In the genomic region with DNA sequence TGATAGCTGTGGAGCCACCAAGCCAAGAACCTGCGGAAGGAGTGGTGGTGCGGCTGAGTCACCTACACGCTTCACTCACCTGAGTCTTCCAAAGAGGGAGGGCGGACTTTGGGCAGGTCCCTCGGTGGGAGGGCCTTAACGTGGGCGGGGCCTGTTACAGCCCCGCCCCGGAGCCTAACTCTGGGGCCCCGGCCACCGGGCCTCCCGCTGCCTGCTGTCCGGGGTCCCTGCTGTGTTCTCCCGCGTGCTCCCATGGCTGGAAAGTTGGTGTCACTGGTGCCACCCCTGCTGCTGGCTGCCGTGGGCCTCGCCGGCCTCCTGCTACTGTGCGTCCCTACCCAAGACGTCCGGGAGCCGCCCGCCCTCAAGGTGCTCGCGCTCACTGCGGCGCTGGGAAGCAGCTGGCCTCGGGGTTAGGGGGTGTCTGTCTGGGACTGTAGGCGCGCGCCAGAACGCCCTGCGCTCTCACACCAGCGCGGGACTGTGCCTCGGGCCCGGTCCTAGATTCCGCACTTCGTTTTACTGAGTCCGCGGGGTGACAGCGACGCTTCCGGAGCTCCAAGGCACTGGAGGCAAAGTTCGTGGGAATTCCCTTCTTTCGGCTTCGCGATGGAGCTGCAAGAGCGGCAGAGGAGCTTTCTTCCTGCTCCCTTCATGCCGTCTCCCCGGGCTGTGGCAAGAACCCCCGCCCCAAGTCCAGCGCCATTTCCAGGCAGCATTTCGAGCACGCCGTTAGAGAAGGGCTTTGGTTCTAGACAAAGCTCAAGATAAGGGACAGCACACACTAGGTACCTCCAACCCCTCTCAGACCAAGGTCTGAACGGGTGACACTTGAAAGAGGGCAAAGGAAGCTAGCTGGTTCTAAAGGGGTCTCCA, we compare ENCODE assay signal across 8 mouse cellular contexts. TPM values are rescaled to one million over a fixed set of nuclear protein-coding genes. Genes with fewer than 3 reads are reported as not detected.
A peak's percentile ranks its signal among the peaks of the same experiment; 100 is the strongest.
DNase-seq lines count a peak whose midpoint lies in the region; ATAC-seq and TF ChIP-seq lines count a peak whose summit lies in the region.

A gene (plus strand): TSS at position 154 of the 876 bp plus-strand sequence.

- 0 out of 2 replicates have a peak, but pooled peaks cover 4% of the 10 kb centered on the region for H3K4me1 ChIP-seq in spleen, adult 2 months (ENCODE audit: control insufficient read depth, insufficient read depth, insufficient read length)
- H3K4me1 ChIP-seq in heart, embryonic 11.5 days (ENCODE audit: control insufficient read depth, insufficient read depth, low read length): peaks cover 4% of the 10 kb centered on the region; the same call in 1 of the 2 replicates
- H3K4me1 ChIP-seq in kidney, embryonic 14.5 days (ENCODE audit: control insufficient read depth, insufficient read depth, low read length): peaks cover 17% of the 10 kb centered on the region; the same call in 1 of the 2 replicates
- peaks cover 13% of the 10 kb centered on the region for H3K4me1 ChIP-seq in liver, embryonic 15.5 days (replicated peaks)
- peaks cover 15% of the 10 kb centered on the region; the same call in 1 of the 2 replicates for H3K4me1 ChIP-seq in small intestine, adult 2 months (ENCODE audit: control insufficient read depth, insufficient read depth, insufficient read length, low read length)

- peak within 1 kb of the TSS; percentile 46; the same call in 1 of the 2 replicates for H3K9ac ChIP-seq in heart, embryonic 11.5 days (ENCODE audit: low read depth, low read length)
- H3K9ac ChIP-seq in kidney, embryonic 14.5 days (ENCODE audit: low read depth, low read length): peak within 1 kb of the TSS; percentile 7; the same call in 1 of the 2 replicates
- H3K9ac ChIP-seq in liver, embryonic 15.5 days: no peak within 1 kb of the TSS

- no peak for TF ChIP-seq POLR2A in spleen, adult 2 months (IDR thresholded peaks at IDR 0.05; ENCODE audit: low read depth, low read length)
- TF ChIP-seq POLR2A in small intestine, adult 2 months (IDR thresholded peaks at IDR 0.05; ENCODE audit: low read depth, low read length): no peak; the same call in 1 of the 2 replicates

- 4% methylated on average over 57 of the region's 57 CpGs for WGBS in spleen, adult 2 months
- 2% methylated on average over 56 of the region's 57 CpGs for WGBS in heart, embryonic 11.5 days (ENCODE audit: insufficient replicate concordance)
- under 1% methylated on average over 57 of the region's 57 CpGs for WGBS in kidney, embryonic 14.5 days
- 3% methylated on average over 57 of the region's 57 CpGs for WGBS in liver, embryonic 15.5 days (ENCODE audit: insufficient replicate concordance)
- WGBS in small intestine, adult 2 months: 1% methylated on average over 57 of the region's 57 CpGs

- ATAC-seq in heart, embryonic 11.5 days (replicated peaks; ENCODE audit: insufficient number of reproducible peaks, low FRiP score, low TSS enrichment): no peak
- ATAC-seq in kidney, embryonic 14.5 days (ENCODE audit: low FRiP score, low TSS enrichment): peak; percentile 51
- ATAC-seq in liver, embryonic 15.5 days (ENCODE audit: insufficient read depth): peak; percentile 37; the same call in 1 of the 2 replicates

- peak within 1 kb of the TSS; percentile 32; the same call in 1 of the 2 replicates for H3K4me3 ChIP-seq in spleen, adult 2 months (ENCODE audit: extremely low read depth, insufficient read depth, insufficient read length)
- H3K4me3 ChIP-seq in heart, embryonic 11.5 days (ENCODE audit: low read depth, low read length): peak within 1 kb of the TSS; percentile 38
- H3K4me3 ChIP-seq in kidney, embryonic 14.5 days (ENCODE audit: low read length): peak within 1 kb of the TSS; percentile 45
- H3K4me3 ChIP-seq in liver, embryonic 15.5 days (replicated peaks): peak within 1 kb of the TSS; percentile 49
- peak within 1 kb of the TSS; percentile 81 for H3K4me3 ChIP-seq in small intestine, adult 2 months (ENCODE audit: low read depth, low read length)

- peak within 1 kb of the TSS; percentile 73 for H3K4me2 ChIP-seq in heart, embryonic 11.5 days
- peak within 1 kb of the TSS; percentile 71 for H3K4me2 ChIP-seq in kidney, embryonic 14.5 days (replicated peaks; ENCODE audit: low read depth, low read length)
- peak within 1 kb of the TSS; percentile 73 for H3K4me2 ChIP-seq in liver, embryonic 15.5 days

- H3K36me3 ChIP-seq in spleen, adult 2 months (ENCODE audit: control insufficient read depth, insufficient read depth, low read length): no peaks in the 10 kb centered on the region
- no peaks in the 10 kb centered on the region for H3K36me3 ChIP-seq in heart, embryonic 11.5 days (ENCODE audit: control insufficient read depth, insufficient read depth, low read length)
- no peaks in the 10 kb centered on the region for H3K36me3 ChIP-seq in kidney, embryonic 14.5 days (ENCODE audit: control insufficient read depth, insufficient read depth, low read length)
- no peaks in the 10 kb centered on the region for H3K36me3 ChIP-seq in liver, embryonic 15.5 days (replicated peaks)
- H3K36me3 ChIP-seq in small intestine, adult 2 months (ENCODE audit: control insufficient read depth, insufficient read depth, low read length): no peaks in the 10 kb centered on the region

- TF ChIP-seq CTCF in spleen, adult 2 months (IDR thresholded peaks at IDR 0.05; ENCODE audit: extremely low read depth, insufficient read depth, insufficient read length, insufficient replicate concordance): no peak
- TF ChIP-seq CTCF in small intestine, adult 2 months (IDR thresholded peaks at IDR 0.05; ENCODE audit: extremely low read depth, insufficient read length, insufficient replicate concordance, low read depth, low read length): 0 out of 2 replicates have a peak, but pooled peaks have one; percentile 16

- H3K27me3 ChIP-seq in spleen, adult 2 months (ENCODE audit: control insufficient read depth, insufficient read depth, low read length): peaks cover 16% of the 10 kb centered on the region
- H3K27me3 ChIP-seq in heart, embryonic 11.5 days (ENCODE audit: control insufficient read depth, insufficient read depth, low read length): peaks cover 68% of the 10 kb centered on the region
- H3K27me3 ChIP-seq in kidney, embryonic 14.5 days (ENCODE audit: control insufficient read depth, insufficient read depth, low read length): peaks cover 58% of the 10 kb centered on the region
- peaks cover 79% of the 10 kb centered on the region for H3K27me3 ChIP-seq in liver, embryonic 15.5 days
- H3K27me3 ChIP-seq in small intestine, adult 2 months (ENCODE audit: control insufficient read depth, insufficient read depth, low read length): no peaks in the 10 kb centered on the region; the same call in 1 of the 2 replicates

- no peak for DNase-seq in spleen, adult 2 months (ENCODE audit: low read depth in 1 of 2, low spot score in 2 of 2)
- DNase-seq in spleen, postnatal 36 days (ENCODE audit: low spot score in 2 of 2): no peak
- DNase-seq in embryo, embryonic 11 days: peak; percentile 61
- no peak for DNase-seq in spleen, adult 12 weeks (ENCODE audit: low spot score)

- H3K9me3 ChIP-seq in heart, embryonic 11.5 days (replicated peaks; ENCODE audit: control insufficient read depth, low read length): no peaks in the 10 kb centered on the region
- no peaks in the 10 kb centered on the region for H3K9me3 ChIP-seq in kidney, embryonic 14.5 days (ENCODE audit: control insufficient read depth, low read length)
- H3K9me3 ChIP-seq in liver, embryonic 15.5 days (replicated peaks): no peaks in the 10 kb centered on the region

- no peak within 1 kb of the TSS for H3K27ac ChIP-seq in spleen, adult 2 months (ENCODE audit: insufficient read depth, low read length)
- H3K27ac ChIP-seq in heart, embryonic 11.5 days (ENCODE audit: low read depth, low read length): no peak within 1 kb of the TSS
- no peak within 1 kb of the TSS for H3K27ac ChIP-seq in kidney, embryonic 14.5 days (ENCODE audit: low read depth, low read length)
- H3K27ac ChIP-seq in liver, embryonic 15.5 days (replicated peaks): no peak within 1 kb of the TSS
- H3K27ac ChIP-seq in small intestine, adult 2 months (ENCODE audit: insufficient read depth, low read depth, low read length): peak within 1 kb of the TSS; percentile 72

RNA-seq across cellular contexts. Expression of the gene that starts here (rescaled TPM):
- 5.0 and 5.9 TPM in 2 replicates for polyA plus RNA-seq in spleen, adult 2 months (2012; rRNA removed)
- polyA plus RNA-seq in heart, embryonic 11.5 days (2014; fragmentation: Nextera tagmentation; extraction: Ambion mirVana): 0.18 and 0.20 TPM in 2 replicates
- polyA plus RNA-seq in kidney, embryonic 14.5 days (2014; fragmentation: Nextera tagmentation; extraction: Ambion mirVana): 2.0 and 2.7 TPM in 2 replicates
- polyA plus RNA-seq in liver, embryonic 15.5 days (2015; fragmentation: Nextera tagmentation; extraction: Ambion mirVana): 0.58 and 0.71 TPM in 2 replicates
- 25.8 and 50.7 TPM in 2 replicates for polyA plus RNA-seq in small intestine, adult 2 months (2012; rRNA removed)

Comparison
In these comparisons a context has a peak if more than half of its experiments do, and no peak if none do; other contexts are left out.
1. Peak in ATAC-seq, H3K4me3 ChIP-seq and H3K4me2 ChIP-seq in liver, embryonic 15.5 days; RNA of the gene not detected or under 1 TPM.